Mouse (Mus musculus): ENCODE data around the gene Gm21828.
"Not testable (repeated sequence)": the region's sequence is repeated elsewhere in the genome, so short reads cannot be mapped to it uniquely, and the experiment has no call there.

DNA sequence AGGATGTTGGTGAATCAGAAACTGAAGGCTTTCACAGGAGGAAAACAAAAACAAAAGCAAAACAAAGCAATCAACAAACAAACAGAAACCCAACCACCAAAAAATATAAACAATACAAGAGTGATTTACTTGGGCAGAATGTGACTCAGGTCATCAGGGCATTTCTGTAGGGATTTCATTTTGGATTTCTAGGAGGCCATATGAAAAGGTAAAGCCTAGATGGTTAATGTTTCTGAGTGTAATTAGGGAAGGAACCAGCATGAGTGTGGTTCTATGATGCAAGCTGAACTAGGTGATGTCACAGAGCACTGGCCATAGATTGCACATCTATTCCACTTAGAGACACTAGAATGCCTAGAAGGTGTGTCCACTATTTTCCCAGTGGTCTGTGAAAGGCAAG is 28.4 kb upstream of the Gm21828 start, which contains the start of the genes Gm21440 and Gm21454:
- TF ChIP-seq GATA1, TAL1 (IDR thresholded peaks at IDR 0.05; ENCODE audit: low read length): not testable (repeated sequence)
